Mouse (Mus musculus): Measurements from ENCODE around the gene Slc5a5. TPM values are rescaled to one million over a fixed set of nuclear protein-coding genes. Genes with fewer than 3 reads are reported as not detected.

Slc5a5 gene
- polyA plus RNA-seq, 1 experiment from 2014 or later: 0.09 TPM

GRCm38 (mm10) chr8:70926396-70926795 is 33.8 kb upstream of the Slc5a5 start:
- no peaks in the 10 kb centered on the region for H3K27me3 ChIP-seq (ENCODE audit: control insufficient read depth, insufficient read depth, low read length)
- DNase-seq (ENCODE audit: low spot score) (no peak), ATAC-seq (ENCODE audit: insufficient number of reproducible peaks, low FRiP score, low TSS enrichment, low read depth) (no peak)
- H3K27ac ChIP-seq (replicated peaks; ENCODE audit: low read depth, low read length): no peak overlapping the region
- H3K9ac ChIP-seq (ENCODE audit: low read length): no peak overlapping the region
- no peaks in the 10 kb centered on the region for H3K9me3 ChIP-seq (ENCODE audit: control insufficient read depth, low read length)
- H3K4me1 ChIP-seq (ENCODE audit: control insufficient read depth, insufficient read depth, low read length): no peaks in the 10 kb centered on the region
- no peak overlapping the region for H3K4me2 ChIP-seq (ENCODE audit: low read depth, severe bottlenecking)
- WGBS: 87% methylated on average over 5 of the region's 5 CpGs
- H3K4me3 ChIP-seq (ENCODE audit: low read depth, low read length): no peak overlapping the region
- H3K36me3 ChIP-seq (ENCODE audit: control insufficient read depth, insufficient read depth, low read length): peaks cover 2% of the 10 kb centered on the region; the same call in 1 of the 2 replicates

- ATAC-seq (ENCODE audit: insufficient number of reproducible peaks, low FRiP score, low TSS enrichment, low read depth) (no peak), DNase-seq (ENCODE audit: low spot score) (no peak)
- Histone ChIP-seq H3K9ac (ENCODE audit: low read length) (no peak overlapping the region), H3K4me1 (ENCODE audit: control insufficient read depth, insufficient read depth, low read length) (no peaks in the 10 kb centered on the region), H3K36me3 (ENCODE audit: control insufficient read depth, insufficient read depth, low read length) (peaks cover 6% of the 10 kb centered on the region), H3K4me2 (ENCODE audit: low read depth, severe bottlenecking) (no peak overlapping the region), H3K4me3 (ENCODE audit: low read depth, low read length) (no peak overlapping the region), H3K9me3 (ENCODE audit: control insufficient read depth, low read length) (no peaks in the 10 kb centered on the region), H3K27ac (replicated peaks; ENCODE audit: low read depth, low read length) (no peak overlapping the region), H3K27me3 (ENCODE audit: control insufficient read depth, insufficient read depth, low read length) (no peaks in the 10 kb centered on the region)
- 94% methylated on average over 4 of the region's 4 CpGs for WGBS
Measured at GRCm38 (mm10) chr8:70925754-70926153, 33.2 kb upstream of the Slc5a5 start.

- Histone ChIP-seq H3K4me3 (ENCODE audit: low read depth, low read length) (no peak overlapping the region), H3K9me3 (ENCODE audit: control insufficient read depth, low read length) (no peaks in the 10 kb centered on the region), H3K4me2 (ENCODE audit: low read depth, severe bottlenecking) (no peak overlapping the region), H3K27ac (replicated peaks; ENCODE audit: low read depth, low read length) (no peak overlapping the region), H3K36me3 (ENCODE audit: control insufficient read depth, insufficient read depth, low read length) (peaks cover 6% of the 10 kb centered on the region), H3K27me3 (ENCODE audit: control insufficient read depth, insufficient read depth, low read length) (no peaks in the 10 kb centered on the region), H3K9ac (ENCODE audit: low read length) (no peak overlapping the region), H3K4me1 (ENCODE audit: control insufficient read depth, insufficient read depth, low read length) (no peaks in the 10 kb centered on the region)
- no peak for DNase-seq (ENCODE audit: low spot score)
- ATAC-seq (ENCODE audit: insufficient number of reproducible peaks, low FRiP score, low TSS enrichment, low read depth): no peak
- 86% methylated on average over 4 of the region's 4 CpGs for WGBS
Measured at GRCm38 (mm10) chr8:70924151-70924550, 31.6 kb upstream of the Slc5a5 start.

- ATAC-seq (ENCODE audit: insufficient number of reproducible peaks, low FRiP score, low TSS enrichment, low read depth) (no peak), DNase-seq (ENCODE audit: low spot score) (no peak)
- Histone ChIP-seq H3K27ac (replicated peaks; ENCODE audit: low read depth, low read length) (no peak overlapping the region), H3K9ac (ENCODE audit: low read length) (no peak overlapping the region), H3K4me2 (ENCODE audit: low read depth, severe bottlenecking) (no peak overlapping the region), H3K4me3 (ENCODE audit: low read depth, low read length) (no peak overlapping the region), H3K4me1 (ENCODE audit: control insufficient read depth, insufficient read depth, low read length) (no peaks in the 10 kb centered on the region), H3K9me3 (ENCODE audit: control insufficient read depth, low read length) (no peaks in the 10 kb centered on the region), H3K36me3 (ENCODE audit: control insufficient read depth, insufficient read depth, low read length) (peaks cover 24% of the 10 kb centered on the region), H3K27me3 (ENCODE audit: control insufficient read depth, insufficient read depth, low read length) (no peaks in the 10 kb centered on the region)
- 89% methylated on average over 9 of the region's 9 CpGs for WGBS
Measured at GRCm38 (mm10) chr8:70920049-70920922, 27.7 kb upstream of the Slc5a5 start.

GRCm38 (mm10) chr8:70914704-70915103 is 22.1 kb upstream of the Slc5a5 start:
- no peaks in the 10 kb centered on the region for H3K27me3 ChIP-seq (ENCODE audit: control insufficient read depth, insufficient read depth, low read length)
- no peaks in the 10 kb centered on the region for H3K9me3 ChIP-seq (ENCODE audit: control insufficient read depth, low read length)
- no peak for DNase-seq (ENCODE audit: low spot score)
- no peak overlapping the region for H3K9ac ChIP-seq (ENCODE audit: low read length)
- no peaks in the 10 kb centered on the region for H3K4me1 ChIP-seq (ENCODE audit: control insufficient read depth, insufficient read depth, low read length)
- no peak overlapping the region for H3K4me3 ChIP-seq (ENCODE audit: low read depth, low read length)
- ATAC-seq (ENCODE audit: insufficient number of reproducible peaks, low FRiP score, low TSS enrichment, low read depth): no peak
- H3K4me2 ChIP-seq (ENCODE audit: low read depth, severe bottlenecking): no peak overlapping the region
- peaks cover 50% of the 10 kb centered on the region for H3K36me3 ChIP-seq (ENCODE audit: control insufficient read depth, insufficient read depth, low read length)
- WGBS: 95% methylated on average over 17 of the region's 17 CpGs
- H3K27ac ChIP-seq (replicated peaks; ENCODE audit: low read depth, low read length): no peak overlapping the region

- H3K4me3 ChIP-seq (ENCODE audit: low read depth, low read length): no peak overlapping the region
- H3K27me3 ChIP-seq (ENCODE audit: control insufficient read depth, insufficient read depth, low read length): no peaks in the 10 kb centered on the region
- H3K4me1 ChIP-seq (ENCODE audit: control insufficient read depth, insufficient read depth, low read length): no peaks in the 10 kb centered on the region
- DNase-seq (ENCODE audit: low spot score) (no peak), ATAC-seq (ENCODE audit: insufficient number of reproducible peaks, low FRiP score, low TSS enrichment, low read depth) (no peak)
- 93% methylated on average over 26 of the region's 26 CpGs for WGBS
- no peaks in the 10 kb centered on the region for H3K9me3 ChIP-seq (ENCODE audit: control insufficient read depth, low read length)
- H3K9ac ChIP-seq (ENCODE audit: low read length): no peak overlapping the region
- peaks cover 46% of the 10 kb centered on the region for H3K36me3 ChIP-seq (ENCODE audit: control insufficient read depth, insufficient read depth, low read length)
- no peak overlapping the region for H3K27ac ChIP-seq (replicated peaks; ENCODE audit: low read depth, low read length)
- no peak overlapping the region for H3K4me2 ChIP-seq (ENCODE audit: low read depth, severe bottlenecking)
Measured at GRCm38 (mm10) chr8:70913523-70913922, 21.0 kb upstream of the Slc5a5 start.

- Histone ChIP-seq H3K36me3 (ENCODE audit: control insufficient read depth, insufficient read depth, low read length) (peaks cover 44% of the 10 kb centered on the region), H3K27me3 (ENCODE audit: control insufficient read depth, insufficient read depth, low read length) (no peaks in the 10 kb centered on the region), H3K9ac (ENCODE audit: low read length) (no peak overlapping the region), H3K4me2 (ENCODE audit: low read depth, severe bottlenecking) (no peak overlapping the region), H3K4me1 (ENCODE audit: control insufficient read depth, insufficient read depth, low read length) (no peaks in the 10 kb centered on the region), H3K4me3 (ENCODE audit: low read depth, low read length) (no peak overlapping the region), H3K27ac (replicated peaks; ENCODE audit: low read depth, low read length) (no peak overlapping the region), H3K9me3 (ENCODE audit: control insufficient read depth, low read length) (no peaks in the 10 kb centered on the region)
- 91% methylated on average over 30 of the region's 30 CpGs for WGBS
- DNase-seq (ENCODE audit: low spot score): no peak
- no peak for ATAC-seq (ENCODE audit: insufficient number of reproducible peaks, low FRiP score, low TSS enrichment, low read depth)
Measured at GRCm38 (mm10) chr8:70912955-70913354, 20.4 kb upstream of the Slc5a5 start.

GRCm38 (mm10) chr8:70911596-70911995 is 19.0 kb upstream of the Slc5a5 start:
- Histone ChIP-seq H3K9me3 (ENCODE audit: control insufficient read depth, low read length) (no peaks in the 10 kb centered on the region), H3K9ac (ENCODE audit: low read length) (no peak overlapping the region), H3K4me2 (ENCODE audit: low read depth, severe bottlenecking) (no peak overlapping the region), H3K27me3 (ENCODE audit: control insufficient read depth, insufficient read depth, low read length) (no peaks in the 10 kb centered on the region), H3K4me3 (ENCODE audit: low read depth, low read length) (no peak overlapping the region), H3K27ac (replicated peaks; ENCODE audit: low read depth, low read length) (no peak overlapping the region), H3K4me1 (ENCODE audit: control insufficient read depth, insufficient read depth, low read length) (peaks cover 5% of the 10 kb centered on the region), H3K36me3 (ENCODE audit: control insufficient read depth, insufficient read depth, low read length) (peaks cover 38% of the 10 kb centered on the region)
- 87% methylated on average over 5 of the region's 5 CpGs for WGBS
- ATAC-seq (ENCODE audit: insufficient number of reproducible peaks, low FRiP score, low TSS enrichment, low read depth) (no peak), DNase-seq (ENCODE audit: low spot score) (no peak)

Data from limb, embryonic 11.5 days (tissue).